Mouse (Mus musculus) liver, embryonic 12.5 days (tissue): ENCODE data around the gene Nxf1. TPM values are rescaled to one million over a fixed set of nuclear protein-coding genes. Genes with fewer than 3 reads are reported as not detected.
A peak's percentile ranks its signal among the peaks of the same experiment; 100 is the strongest.

Source experiments
- ATAC-seq: fragments of 200-750 bp; cut with Nextera tagmentation; 2 replicates; pipeline ENCODE4 v1.8.0; 2017; ENCODE audit warnings: moderate number of reproducible peaks, mild to moderate bottlenecking, moderate library complexity
- H3K27ac ChIP-seq: fragments of 300-500 bp; sonication (generic); 2 replicates; pipeline ENCODE4 v1.5.1; 2016; ENCODE audit warnings: mild to moderate bottlenecking
- H3K27me3 ChIP-seq: fragments of 300-500 bp; sonication (generic); replicated peaks from 2 replicates; pipeline ENCODE4 v1.6.1; 2016; ENCODE audit warnings: mild to moderate bottlenecking, moderate library complexity
- H3K36me3 ChIP-seq: fragments of 300-500 bp; sonication (generic); 2 replicates; pipeline ENCODE4 v1.6.1; 2016; ENCODE audit warnings: mild to moderate bottlenecking, moderate library complexity
- H3K4me1 ChIP-seq: fragments of 300-500 bp; sonication (generic); 2 replicates; pipeline ENCODE4 v1.6.1; 2016
- H3K4me2 ChIP-seq: fragments of 300-500 bp; sonication (generic); 2 replicates; pipeline ENCODE4 v1.6.1; 2016; ENCODE audit warnings: mild to moderate bottlenecking, moderate library complexity
- H3K4me3 ChIP-seq: fragments of 300-500 bp; sonication (generic); 2 replicates; pipeline ENCODE4 v1.5.1; 2016; ENCODE audit warnings: mild to moderate bottlenecking, moderate library complexity
- H3K9ac ChIP-seq: fragments of 300-500 bp; sonication (generic); 2 replicates; pipeline ENCODE4 v1.6.1; 2016; ENCODE audit warnings: mild to moderate bottlenecking, moderate library complexity
- H3K9me3 ChIP-seq: fragments of 300-500 bp; sonication (generic); replicated peaks from 2 replicates; pipeline ENCODE4 v1.6.1; 2016; ENCODE audit warnings: mild to moderate bottlenecking, moderate library complexity
- whole genome bisulfite sequencing: fragments of 180-500 bp; shearing (Covaris S2); methylation state at CpG from one replicate; pipeline ENCODE4 v1.1.7; 2016; ENCODE audit not compliant: insufficient replicate concordance; 5-methylcytosine and 5-hydroxymethylcytosine counted together
- polyA plus RNA-seq: library from polyadenylated mRNA; unstranded; fragments of >200 nt; fragmentation: Nextera tagmentation; extraction: Ambion mirVana; gene quantifications from 2 replicates; pipeline ENCODE4 v1.2.1, GENCODE M21; 2016

Nxf1 gene
- polyA plus RNA-seq, 1 experiment from 2014 or later, result 130 TPM

DNA sequence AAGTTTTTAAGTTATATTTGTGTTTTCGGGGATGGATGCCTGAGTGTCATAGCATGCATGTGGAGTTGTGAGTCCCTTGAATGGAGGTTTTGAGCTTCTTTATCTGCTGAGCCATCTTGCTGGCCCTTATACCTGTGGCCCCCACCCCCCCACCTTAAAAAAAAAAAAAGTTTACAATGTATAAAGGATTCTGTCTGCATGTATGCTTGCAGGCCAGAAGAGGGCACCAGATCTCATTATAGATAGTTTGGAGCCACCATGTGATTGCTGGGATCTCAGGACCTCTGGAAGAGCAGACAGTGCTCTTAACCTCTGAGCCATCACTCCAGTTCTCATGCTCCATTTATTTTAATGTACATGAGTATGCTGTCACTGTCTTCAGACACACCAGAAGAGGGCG is 9.5 kb upstream of the Nxf1 start:
- peaks cover 16% of the 10 kb centered on the region for H3K4me1 ChIP-seq
- 66% methylated on average over 2 of the region's 2 CpGs for WGBS

GRCm38 (mm10) chr19:8755652-8756051 is 1.2 kb upstream of the Nxf1 start:
- Histone ChIP-seq H3K4me3 (peak overlapping the region; percentile 95), H3K27me3 (no peaks in the 10 kb centered on the region), H3K4me1 (peaks cover 43% of the 10 kb centered on the region), H3K9me3 (no peaks in the 10 kb centered on the region), H3K4me2 (peak overlapping the region; percentile 81), H3K27ac (peak overlapping the region; percentile 96), H3K9ac (peak overlapping the region; percentile 98), H3K36me3 (peaks cover 54% of the 10 kb centered on the region)
- WGBS, result 27% methylated on average over 3 of the region's 3 CpGs
- no peak for ATAC-seq

More for the DNA sequence above, 9.5 kb upstream of the Nxf1 start:
- Histone ChIP-seq H3K27me3 (no peaks in the 10 kb centered on the region), H3K4me2 (no peak overlapping the region), H3K36me3 (peaks cover 97% of the 10 kb centered on the region), H3K27ac (no peak overlapping the region), H3K4me3 (no peak overlapping the region), H3K9ac (no peak overlapping the region), H3K9me3 (no peaks in the 10 kb centered on the region)
- no peak for ATAC-seq

- 3% methylated on average over 14 of the region's 14 CpGs for WGBS
Observed at GRCm38 (mm10) chr19:8757471-8757998, 662 bp downstream of the Nxf1 start.

GRCm38 (mm10) chr19:8758899-8759298 is 2.0 kb downstream of the Nxf1 start:
- Histone ChIP-seq H3K4me3 (peak overlapping the region; percentile 95), H3K9ac (peak overlapping the region; percentile 98)
- 24% methylated on average over 2 of the region's 2 CpGs for WGBS

More at GRCm38 (mm10) chr19:8757471-8757998, 662 bp downstream of the Nxf1 start:
- Histone ChIP-seq H3K27me3 (no peaks in the 10 kb centered on the region), H3K36me3 (peaks cover 52% of the 10 kb centered on the region), H3K27ac (peak overlapping the region; percentile 96), H3K9me3 (no peaks in the 10 kb centered on the region), H3K4me2 (peak overlapping the region; percentile 81), H3K4me3 (peak overlapping the region; percentile 95), H3K4me1 (peaks cover 43% of the 10 kb centered on the region), H3K9ac (peak overlapping the region; percentile 98)
- no peak for ATAC-seq

DNA sequence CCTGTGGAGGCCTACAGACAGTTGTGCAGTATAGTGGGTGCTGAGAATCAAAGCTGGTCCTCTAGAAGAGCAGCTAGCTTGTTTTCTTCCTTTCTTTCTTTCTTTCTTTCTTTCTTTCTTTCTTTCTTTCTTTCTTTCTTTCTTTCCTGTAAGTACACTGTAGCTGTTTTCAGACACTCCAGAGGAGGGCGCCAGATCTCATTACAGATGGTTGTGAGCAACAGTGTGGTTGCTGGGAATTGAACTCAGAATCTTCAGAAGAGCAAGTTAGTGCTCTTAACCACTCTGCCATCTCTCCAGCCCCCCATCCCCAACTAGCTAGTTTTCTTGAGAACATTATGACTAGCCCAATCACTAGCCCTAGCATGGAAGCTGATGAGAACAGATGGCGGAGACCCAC is 3.9 kb downstream of the Nxf1 start:
- H3K4me2 ChIP-seq, result no peak overlapping the region
- H3K27me3 ChIP-seq, result no peaks in the 10 kb centered on the region
- ATAC-seq, result no peak
- H3K36me3 ChIP-seq, result peaks cover 54% of the 10 kb centered on the region
- 81% methylated on average over 2 of the region's 2 CpGs for WGBS
- peaks cover 32% of the 10 kb centered on the region for H3K4me1 ChIP-seq
- H3K27ac ChIP-seq, result no peak overlapping the region
- no peak overlapping the region for H3K4me3 ChIP-seq
- H3K9ac ChIP-seq, result no peak overlapping the region
- peaks cover 7% of the 10 kb centered on the region for H3K9me3 ChIP-seq

More at GRCm38 (mm10) chr19:8758899-8759298, 2.0 kb downstream of the Nxf1 start:
- Histone ChIP-seq H3K27me3 (no peaks in the 10 kb centered on the region), H3K4me1 (peaks cover 43% of the 10 kb centered on the region), H3K27ac (peak overlapping the region; percentile 61), H3K9me3 (no peaks in the 10 kb centered on the region), H3K4me2 (peak overlapping the region; percentile 81), H3K36me3 (peaks cover 52% of the 10 kb centered on the region)
- no peak for ATAC-seq

- WGBS, result 81% methylated on average over 4 of the region's 4 CpGs
- Histone ChIP-seq H3K4me1 (peaks cover 18% of the 10 kb centered on the region), H3K4me2 (no peak overlapping the region), H3K36me3 (peaks cover 77% of the 10 kb centered on the region), H3K27me3 (no peaks in the 10 kb centered on the region), H3K27ac (no peak overlapping the region), H3K4me3 (no peak overlapping the region), H3K9me3 (peaks cover 7% of the 10 kb centered on the region), H3K9ac (no peak overlapping the region)
- ATAC-seq, result no peak
Observed at GRCm38 (mm10) chr19:8763276-8763675, 6.4 kb downstream of the Nxf1 start.

GRCm38 (mm10) chr19:8765562-8765961 is 8.7 kb downstream of the Nxf1 start:
- Histone ChIP-seq H3K4me2 (no peak overlapping the region), H3K4me3 (no peak overlapping the region), H3K9me3 (peaks cover 7% of the 10 kb centered on the region), H3K27me3 (no peaks in the 10 kb centered on the region), H3K27ac (no peak overlapping the region), H3K4me1 (peaks cover 7% of the 10 kb centered on the region), H3K9ac (no peak overlapping the region), H3K36me3 (peaks cover 96% of the 10 kb centered on the region)
- WGBS, result 90% methylated on average over 9 of the region's 9 CpGs
- no peak for ATAC-seq

DNA sequence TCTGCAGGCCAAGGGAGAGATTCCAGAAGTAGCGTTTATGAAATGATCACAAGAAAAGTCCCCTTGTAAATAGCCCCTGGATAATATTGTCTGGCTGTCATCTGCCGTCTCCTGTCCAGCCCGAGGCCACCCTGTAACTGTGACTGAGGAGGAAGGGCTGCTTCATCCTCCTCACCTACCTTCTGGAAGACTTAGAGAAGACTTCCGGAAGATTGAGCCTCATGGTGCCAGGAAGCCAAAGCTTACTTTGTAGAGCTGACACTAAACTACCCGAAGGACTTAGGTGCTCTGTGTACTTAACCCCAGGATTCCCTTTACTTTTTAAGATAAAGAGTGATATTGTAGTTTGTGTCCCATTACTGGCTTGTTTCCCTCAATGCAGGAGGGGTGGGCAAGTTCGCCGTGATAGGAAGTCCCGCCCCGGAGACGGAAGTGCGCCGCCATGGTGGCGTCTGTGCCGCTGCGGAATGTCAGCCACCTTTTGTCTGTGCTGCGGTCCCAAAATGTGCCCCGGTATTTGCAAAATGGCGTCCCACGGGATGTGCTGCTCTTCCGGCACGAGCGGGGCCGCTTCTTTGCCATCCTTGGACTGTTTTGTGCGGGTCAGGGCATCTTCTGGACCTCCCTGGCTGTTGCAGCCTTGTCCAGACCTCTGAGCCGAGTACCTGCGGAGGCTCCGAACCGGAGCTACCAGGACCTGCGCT is 13.8 kb downstream of the Nxf1 start, which contains the start of gene Tmem223:
TSS of gene Tmem223 (plus strand) at position 430 of the 704 bp plus-strand sequence.
- Histone ChIP-seq H3K4me3 (peak within 1 kb of the TSS; percentile 76), H3K27me3 (no peaks in the 10 kb centered on the region), H3K9me3 (no peaks in the 10 kb centered on the region), H3K36me3 (peaks cover 75% of the 10 kb centered on the region), H3K27ac (peak within 1 kb of the TSS; percentile 87), H3K4me1 (peaks cover 41% of the 10 kb centered on the region), H3K9ac (peak within 1 kb of the TSS; percentile 80), H3K4me2 (peak within 1 kb of the TSS; percentile 99)
- peak; percentile 32; the same call in 1 of the 2 replicates for ATAC-seq
- 9% methylated on average over 29 of the region's 29 CpGs for WGBS

GRCm38 (mm10) chr19:8772996-8773395 is 16.1 kb downstream of the Nxf1 start:
- Histone ChIP-seq H3K4me2 (peak overlapping the region; percentile 99), H3K9ac (peak overlapping the region; percentile 96), H3K27ac (peak overlapping the region; percentile 99), H3K36me3 (peaks cover 58% of the 10 kb centered on the region), H3K27me3 (no peaks in the 10 kb centered on the region), H3K4me3 (peak overlapping the region; percentile 74), H3K4me1 (peaks cover 53% of the 10 kb centered on the region), H3K9me3 (no peaks in the 10 kb centered on the region)
- ATAC-seq, result peak; percentile 72
- 19% methylated on average over 5 of the region's 5 CpGs for WGBS

DNA sequence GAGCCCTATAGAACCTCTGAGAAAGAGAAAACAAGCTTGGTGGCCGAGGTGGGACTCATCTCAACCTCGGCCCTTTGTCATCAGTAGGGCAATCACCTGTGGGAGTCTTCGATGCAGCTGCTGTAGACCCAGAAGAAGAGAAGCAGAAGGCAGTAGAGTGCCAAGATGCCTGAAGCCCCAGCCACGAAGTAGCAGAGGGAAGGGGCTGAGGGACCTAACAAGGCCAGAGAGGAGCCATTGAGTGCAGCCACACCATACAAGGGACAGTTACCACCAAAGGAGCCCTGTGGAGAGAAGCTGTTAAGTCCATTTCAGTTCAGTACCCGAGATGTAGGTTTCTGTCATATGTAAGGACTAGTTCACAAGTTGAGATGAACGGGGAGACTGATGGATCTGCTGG is 16.5 kb downstream of the Nxf1 start:
- 0 out of 2 replicates have a peak, but pooled peaks have one; percentile 9 for ATAC-seq
- peaks cover 53% of the 10 kb centered on the region for H3K4me1 ChIP-seq
- peak overlapping the region; percentile 96 for H3K9ac ChIP-seq
- peak overlapping the region; percentile 74 for H3K4me3 ChIP-seq
- H3K36me3 ChIP-seq, result peaks cover 58% of the 10 kb centered on the region
- peak overlapping the region; percentile 99 for H3K4me2 ChIP-seq
- no peaks in the 10 kb centered on the region for H3K9me3 ChIP-seq
- H3K27ac ChIP-seq, result peak overlapping the region; percentile 99
- WGBS, result 21% methylated on average over 6 of the region's 6 CpGs
- no peaks in the 10 kb centered on the region for H3K27me3 ChIP-seq

- H3K9ac ChIP-seq, result peak within 1 kb of the TSS; percentile 96
- 2% methylated on average over 68 of the region's 68 CpGs for WGBS
- peak; percentile 86 for ATAC-seq
- peaks cover 53% of the 10 kb centered on the region for H3K4me1 ChIP-seq
- peak within 1 kb of the TSS; percentile 74 for H3K4me3 ChIP-seq
- H3K27me3 ChIP-seq, result no peaks in the 10 kb centered on the region
- H3K4me2 ChIP-seq, result peak within 1 kb of the TSS; percentile 99
- H3K36me3 ChIP-seq, result peaks cover 55% of the 10 kb centered on the region
- H3K27ac ChIP-seq, result peak within 1 kb of the TSS; percentile 99
- no peaks in the 10 kb centered on the region for H3K9me3 ChIP-seq
Observed at GRCm38 (mm10) chr19:8774086-8774835, 17.4 kb downstream of the Nxf1 start, which contains the start of gene Tmem179b. Gene Tmem179b (minus strand): TSS chr19:8774467.
